Mouse (Mus musculus) gastrocnemius, adult 18-20 months (tissue): ENCODE data around the gene Arhgef25. TPM values are rescaled to one million over a fixed set of nuclear protein-coding genes. Genes with fewer than 3 reads are reported as not detected.
A peak's percentile ranks its signal among the peaks of the same experiment; 100 is the strongest.
"Not testable (repeated sequence)": the region's sequence is repeated elsewhere in the genome, so short reads cannot be mapped to it uniquely, and the experiment has no call there.

Experiments
- DNase-seq: peaks from one replicate; pipeline ENCODE4 v3.0.0; 2021; ENCODE audit warnings: low spot score
- total RNA-seq, 2 experiments: library from RNA; stranded (reverse); gene quantifications; 2 replicates each; pipeline ENCODE4 v1.2.3; 2021

Gene Arhgef25
- total RNA-seq, 2 experiments from 2014 or later, result 7.4 to 9.5 TPM

DNA sequence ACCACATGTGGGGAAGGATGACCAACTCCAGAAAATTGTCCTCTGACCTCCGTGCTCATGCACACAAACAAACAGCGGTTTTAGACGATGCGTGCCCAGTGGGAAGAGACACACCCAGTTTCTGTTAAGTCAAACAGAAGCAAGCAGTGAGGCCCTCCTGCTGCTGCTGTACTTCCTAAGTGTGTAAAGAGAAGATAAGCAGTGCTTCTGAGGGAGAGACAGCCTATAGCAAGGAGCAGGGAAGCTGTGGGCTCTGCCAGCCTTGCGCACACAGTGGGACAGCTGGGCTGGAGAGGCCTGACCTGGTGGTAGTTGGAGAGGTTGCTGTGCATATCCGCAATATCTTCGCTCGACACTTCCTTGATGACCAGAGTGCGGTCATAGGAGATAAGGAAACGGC is 15.5 kb upstream of the Arhgef25 start:
- DNase-seq, result no peak

DNA sequence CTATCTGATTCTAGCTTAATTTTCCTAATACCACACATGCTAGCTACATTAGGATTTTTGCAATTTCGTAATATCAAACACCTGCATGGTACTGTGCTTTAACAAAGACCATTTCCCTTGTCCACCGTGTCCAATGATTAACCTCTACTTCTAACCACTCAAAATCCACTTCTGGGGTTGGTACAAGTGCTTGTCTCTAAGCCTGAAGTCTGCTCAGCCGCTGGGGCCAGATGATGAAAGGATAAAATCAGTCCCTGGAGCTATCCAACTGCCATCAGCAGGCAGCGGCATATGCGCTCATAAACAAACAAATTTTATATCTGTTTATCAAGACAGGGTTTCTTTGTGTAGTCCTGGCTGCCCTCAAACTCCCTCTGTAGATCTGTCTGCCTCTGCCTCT is 14.7 kb upstream of the Arhgef25 start:
- DNase-seq, result no peak

- no peak for DNase-seq
Observed at GRCm38 (mm10) chr10:127203106-127203505, 13.2 kb upstream of the Arhgef25 start.

GRCm38 (mm10) chr10:127200279-127200678 is 10.4 kb upstream of the Arhgef25 start:
- DNase-seq, result no peak

- no peak for DNase-seq
Observed at GRCm38 (mm10) chr10:127199474-127199873, 9.6 kb upstream of the Arhgef25 start.

GRCm38 (mm10) chr10:127199068-127199467 is 9.2 kb upstream of the Arhgef25 start:
- DNase-seq, result no peak

DNA sequence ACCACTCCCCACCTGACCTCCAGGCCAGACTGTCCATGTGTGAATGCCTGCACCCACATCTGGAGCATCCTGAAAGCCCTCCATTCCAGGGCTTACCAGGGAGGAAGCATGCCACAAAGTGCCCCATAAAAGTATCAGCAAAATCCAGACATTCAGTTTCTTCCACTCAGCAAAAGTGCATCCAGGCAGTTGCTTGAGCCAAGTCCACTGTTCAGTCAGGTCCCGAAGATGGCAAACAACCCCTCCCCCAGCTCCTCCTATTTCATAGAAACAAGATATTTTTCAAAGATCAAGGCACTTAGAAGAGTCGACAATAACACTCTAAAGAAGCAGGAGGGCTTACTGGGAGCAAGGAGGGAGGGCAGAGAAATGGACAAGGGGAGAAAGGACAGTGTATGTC is 8.6 kb upstream of the Arhgef25 start:
- no peak for DNase-seq

DNA sequence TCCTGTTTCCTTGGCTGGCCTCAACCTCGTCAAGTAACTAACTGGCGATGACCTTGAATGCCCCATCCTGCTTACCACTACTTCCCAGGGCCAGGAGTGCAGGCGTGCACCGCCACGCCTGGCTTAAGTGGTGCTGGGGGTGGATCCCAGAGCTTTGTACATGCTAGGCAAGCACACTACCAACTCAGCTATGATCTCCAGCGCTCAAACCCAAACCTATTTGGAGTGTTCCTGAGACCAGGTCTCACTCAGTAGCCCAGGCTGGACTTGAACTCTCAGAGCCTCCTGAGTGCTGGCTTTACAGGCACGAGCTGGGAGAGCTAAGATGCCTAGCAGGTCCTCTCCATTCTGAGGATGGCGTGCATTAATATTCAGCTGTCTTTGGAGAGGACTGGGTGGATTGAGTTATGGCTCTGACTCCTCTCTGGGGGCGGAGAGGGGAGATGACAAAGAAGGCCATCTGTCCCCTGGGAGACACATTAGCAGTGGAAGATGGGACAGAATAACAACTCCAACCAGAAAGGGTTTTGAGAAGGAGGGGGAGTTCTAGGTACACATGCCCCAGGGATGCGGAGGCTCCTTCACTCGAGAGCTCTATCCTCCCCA is 7.7 kb upstream of the Arhgef25 start:
- no peak for DNase-seq

GRCm38 (mm10) chr10:127197104-127197503 is 7.2 kb upstream of the Arhgef25 start:
- no peak for DNase-seq

DNA sequence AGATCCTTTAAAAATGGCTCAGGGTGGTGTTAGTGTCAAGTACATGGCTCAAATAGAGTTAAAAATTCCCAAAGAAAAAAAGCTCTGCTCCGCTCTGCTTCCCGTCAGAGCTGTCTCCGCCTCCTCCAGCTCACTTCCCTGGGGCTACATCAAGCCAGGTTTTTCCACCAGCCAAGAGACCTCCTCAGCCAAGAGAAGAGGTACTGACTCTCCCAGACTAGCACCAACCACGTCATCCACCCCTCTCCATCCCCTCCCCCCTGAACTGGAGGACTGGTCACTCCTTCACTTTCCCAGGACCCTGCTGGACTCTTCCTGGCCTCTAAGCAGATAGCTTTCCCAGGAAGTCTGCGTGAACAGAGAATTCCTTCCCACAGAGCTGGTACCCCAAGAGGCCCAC is 6.5 kb upstream of the Arhgef25 start:
- DNase-seq, result peak; percentile 74

- no peak for DNase-seq
Observed at GRCm38 (mm10) chr10:127195328-127196129, 5.6 kb upstream of the Arhgef25 start, which contains the start of gene Dtx3. Gene Dtx3, minus strand, starts transcription at chr10:127195728.

DNA sequence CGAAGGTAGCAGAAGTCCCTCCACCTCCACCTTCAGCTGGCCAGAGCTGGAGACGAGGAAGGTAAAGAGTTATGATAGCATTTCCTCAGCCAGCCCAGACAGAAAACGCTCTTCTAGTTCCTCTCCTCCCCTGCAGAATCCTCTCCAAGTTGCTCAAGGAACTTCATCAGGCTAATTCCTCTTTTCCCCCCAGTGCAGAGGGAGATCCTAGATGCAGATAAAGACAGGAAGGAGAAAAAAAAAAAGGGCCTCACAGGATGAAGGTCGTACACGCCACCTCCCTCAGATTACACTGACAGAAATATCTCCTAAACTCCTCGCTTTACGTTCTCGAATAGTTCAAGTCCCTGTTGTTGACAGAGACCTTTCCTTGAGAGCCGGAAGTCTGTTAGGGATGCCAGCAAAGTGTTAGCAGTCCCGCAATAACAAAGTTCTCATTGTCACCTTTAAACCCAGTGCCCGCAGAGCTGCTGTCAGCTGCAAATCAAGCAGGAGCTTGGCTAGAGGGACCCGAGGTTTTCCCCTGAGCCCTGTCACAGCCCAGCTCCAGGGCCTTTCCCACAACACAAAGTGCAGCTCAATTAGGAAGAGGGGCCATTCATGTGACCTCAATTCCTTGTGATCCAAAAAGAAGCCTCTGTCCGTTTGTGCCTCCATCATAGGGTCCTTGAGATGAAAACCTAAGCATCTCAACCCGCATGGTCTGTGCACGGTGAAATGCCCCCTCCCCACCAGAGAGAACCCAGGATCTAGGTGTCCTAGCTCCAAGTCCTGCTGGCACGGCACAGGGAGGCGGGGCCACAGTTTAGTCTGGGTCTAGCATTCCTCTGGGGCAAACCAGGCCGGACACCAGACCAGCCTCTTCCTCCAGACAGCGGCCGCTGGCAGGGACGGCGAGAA is 4.8 kb upstream of the Arhgef25 start:
- peak; percentile 62 for DNase-seq

DNA sequence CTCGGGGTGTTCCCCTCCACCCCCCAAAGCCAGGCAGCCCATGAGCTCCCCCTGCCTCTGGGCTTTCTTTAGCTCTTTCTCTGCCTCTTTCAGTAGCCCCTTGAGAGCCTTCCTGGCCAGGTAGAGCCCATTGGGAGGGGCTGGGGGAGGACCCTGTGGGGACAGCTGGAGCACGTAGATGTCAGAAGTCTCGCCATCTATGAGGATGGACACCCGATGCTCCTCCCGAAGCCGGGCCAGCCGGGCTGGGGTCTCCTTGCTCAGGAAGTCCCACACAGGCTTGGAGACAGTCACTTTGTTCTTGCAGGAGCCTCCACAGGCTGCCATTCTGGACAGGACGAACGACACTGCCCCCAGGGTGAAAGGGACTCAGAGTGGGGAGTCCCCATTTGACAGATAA is 3.1 kb upstream of the Arhgef25 start:
- DNase-seq, result no peak

DNA sequence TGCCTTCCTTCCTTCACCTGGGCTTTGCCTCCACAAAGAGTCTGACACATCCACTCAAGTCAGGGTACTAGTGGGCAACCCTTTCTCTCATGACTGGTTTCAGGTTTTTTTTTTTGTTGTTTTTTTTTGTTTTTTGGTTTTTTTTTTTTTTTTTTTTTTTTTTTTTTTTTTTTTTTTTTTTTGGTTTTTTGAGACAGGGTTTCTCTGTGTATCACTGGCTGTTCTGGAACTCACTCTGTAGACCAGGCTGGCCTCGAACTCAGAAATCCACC is 2.1 kb upstream of the Arhgef25 start:
- not testable (repeated sequence) for DNase-seq

GRCm38 (mm10) chr10:127191191-127192056 is 1.5 kb upstream of the Arhgef25 start:
- no peak for DNase-seq

GRCm38 (mm10) chr10:127190398-127191190 is 711 bp upstream of the Arhgef25 start:
- no peak for DNase-seq

DNA sequence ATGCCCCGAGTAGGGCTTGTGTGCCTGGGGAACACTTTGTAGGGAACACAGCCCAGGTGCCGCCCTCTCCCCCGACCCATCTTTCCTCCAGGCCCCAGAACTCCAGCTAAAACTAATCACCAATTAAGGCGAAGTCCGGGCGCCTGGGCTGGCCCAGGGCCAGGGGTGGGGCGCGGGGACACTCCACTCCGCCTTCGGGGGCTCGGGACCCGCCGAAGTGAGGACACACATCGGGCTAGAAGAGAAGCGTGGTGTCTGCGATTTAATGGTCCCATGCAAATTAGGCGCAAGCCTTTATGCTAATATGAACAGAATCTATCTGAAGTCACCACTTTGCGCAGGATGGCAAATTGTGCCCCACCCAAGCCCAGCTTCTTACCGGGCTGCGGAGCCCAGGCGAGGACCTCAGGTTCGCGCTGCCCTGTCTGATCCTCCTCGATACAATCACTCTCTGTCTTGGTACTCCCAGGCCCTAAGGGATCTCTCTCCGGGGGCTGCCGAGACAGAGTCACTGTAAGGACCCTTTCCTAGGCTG is 700 bp downstream of the Arhgef25 start:
- peak; percentile 44 for DNase-seq

- DNase-seq, result peak; percentile 44
Observed at GRCm38 (mm10) chr10:127188465-127189115, 1.3 kb downstream of the Arhgef25 start.

- DNase-seq, result no peak
Observed at GRCm38 (mm10) chr10:127188079-127188453, 1.8 kb downstream of the Arhgef25 start.
